In genomic region chr2:159404940-159405339, GRCm38 (mm10) we compare ENCODE assay signal across 25 mouse cellular contexts.
"Had no signal": no experiment of that assay in that cellular context is flagged by ENCODE, and none has a peak within 500 bp of the region (broad histone marks: within the 10 kb centered on the region; RNA-seq: fewer than 3 reads in every experiment).

No protein-coding gene starts in this region.

- H3K9me3 ChIP-seq: heart, embryonic 13.5 days; heart, embryonic 15.5 days; hindbrain, embryonic 13.5 days; intestine, embryonic 15.5 days; limb, embryonic 13.5 days; limb, embryonic 15.5 days; liver, embryonic 12.5 days had no signal

- H3K36me3 ChIP-seq: heart, embryonic 13.5 days; heart, embryonic 15.5 days; hindbrain, embryonic 13.5 days; intestine, embryonic 15.5 days; limb, embryonic 13.5 days; limb, embryonic 15.5 days; liver, embryonic 12.5 days had no signal

- H3K27me3 ChIP-seq: heart, embryonic 13.5 days; heart, embryonic 15.5 days; hindbrain, embryonic 13.5 days; intestine, embryonic 15.5 days; limb, embryonic 13.5 days; limb, embryonic 15.5 days; liver, embryonic 12.5 days had no signal

- H3K4me3 ChIP-seq: gastrocnemius, adult 2 months; heart, embryonic 13.5 days; heart, embryonic 15.5 days; hindbrain, embryonic 13.5 days; intestine, embryonic 15.5 days; layer of hippocampus, adult 2 months; limb, embryonic 13.5 days; limb, embryonic 15.5 days; liver, embryonic 12.5 days had no signal

- H3K27ac ChIP-seq: gastrocnemius, adult 2 months; heart, embryonic 13.5 days; heart, embryonic 15.5 days; hindbrain, embryonic 13.5 days; intestine, embryonic 15.5 days; layer of hippocampus, adult 2 months; limb, embryonic 13.5 days; limb, embryonic 15.5 days; liver, embryonic 12.5 days; liver, embryonic 14.5 days had no signal

- H3K4me2 ChIP-seq: heart, embryonic 11.5 days; heart, embryonic 13.5 days; heart, embryonic 15.5 days; hindbrain, embryonic 13.5 days; intestine, embryonic 15.5 days; limb, embryonic 13.5 days; limb, embryonic 15.5 days; liver, embryonic 12.5 days had no signal

- H3K4me1 ChIP-seq: heart, embryonic 13.5 days; heart, embryonic 15.5 days; hindbrain, embryonic 13.5 days; intestine, embryonic 15.5 days; limb, embryonic 15.5 days; liver, embryonic 12.5 days had no signal

- H3K9ac ChIP-seq: heart, embryonic 13.5 days; heart, embryonic 15.5 days; hindbrain, embryonic 13.5 days; intestine, embryonic 15.5 days; limb, embryonic 13.5 days; limb, embryonic 15.5 days; liver, embryonic 12.5 days; liver, embryonic 14.5 days had no signal

- DNase-seq: gastrocnemius, adult 2 months; gastrocnemius, postnatal 10 days; gastrocnemius, postnatal 25 days; heart, adult 18-20 months; heart, postnatal 14 days; heart, postnatal 4 days; kidney, adult 18-20 months; kidney, adult 8-10 months; kidney, postnatal 10 days; kidney, postnatal 25 days; kidney, postnatal 4 days; left cerebral cortex, postnatal 4 days had no signal

- ATAC-seq: hindbrain, embryonic 16.5 days; inflammation-experienced regulatory T-cells, adult 6 months; intestine, embryonic 15.5 days; intestine, postnatal 0 days; liver, embryonic 12.5 days had no signal
